Mouse (Mus musculus) embryo, embryonic 9.5 days (tissue): ENCODE results near the gene Rab3il1.

Experiments used
- DNase-seq: peaks from one replicate; pipeline ENCODE4 v3.0.0-alpha.2; 2017; ENCODE audit errors: extremely low spot score

Gene Rab3il1

GRCm38 (mm10) chr19:10013348-10013747 is 11.9 kb downstream of the Rab3il1 start:
- peak; percentile 61 for DNase-seq

DNA sequence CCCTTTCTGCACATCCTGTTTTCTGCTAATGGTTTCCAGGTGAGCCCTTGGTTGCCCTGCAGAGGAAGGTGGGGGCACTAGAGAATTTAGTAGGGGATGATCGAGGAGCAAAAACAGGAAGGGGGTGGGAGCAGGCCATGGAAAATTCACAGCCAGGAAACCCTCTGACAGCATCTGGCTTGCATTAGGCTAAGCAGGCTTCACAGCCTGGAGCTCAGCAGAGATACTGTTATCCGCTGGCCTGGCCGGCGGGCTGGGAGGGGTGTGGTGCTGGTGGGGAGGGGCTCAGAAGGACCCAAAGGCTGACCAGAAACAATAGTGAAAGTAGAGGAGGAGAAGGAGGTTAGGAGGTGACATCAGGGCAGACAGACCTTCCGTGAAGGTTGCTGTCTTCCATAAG is 12.4 kb downstream of the Rab3il1 start:
- DNase-seq: peak; percentile 76

- no peak for DNase-seq
Measured at GRCm38 (mm10) chr19:10014824-10015223, 13.4 kb downstream of the Rab3il1 start.

GRCm38 (mm10) chr19:10015442-10015841 is 14.0 kb downstream of the Rab3il1 start:
- no peak for DNase-seq

GRCm38 (mm10) chr19:10016151-10016550 is 14.7 kb downstream of the Rab3il1 start:
- DNase-seq: no peak

GRCm38 (mm10) chr19:10017637-10018526 is 16.4 kb downstream of the Rab3il1 start:
- DNase-seq: peak; percentile 94

GRCm38 (mm10) chr19:10018527-10018818 is 17.0 kb downstream of the Rab3il1 start:
- DNase-seq: no peak

DNA sequence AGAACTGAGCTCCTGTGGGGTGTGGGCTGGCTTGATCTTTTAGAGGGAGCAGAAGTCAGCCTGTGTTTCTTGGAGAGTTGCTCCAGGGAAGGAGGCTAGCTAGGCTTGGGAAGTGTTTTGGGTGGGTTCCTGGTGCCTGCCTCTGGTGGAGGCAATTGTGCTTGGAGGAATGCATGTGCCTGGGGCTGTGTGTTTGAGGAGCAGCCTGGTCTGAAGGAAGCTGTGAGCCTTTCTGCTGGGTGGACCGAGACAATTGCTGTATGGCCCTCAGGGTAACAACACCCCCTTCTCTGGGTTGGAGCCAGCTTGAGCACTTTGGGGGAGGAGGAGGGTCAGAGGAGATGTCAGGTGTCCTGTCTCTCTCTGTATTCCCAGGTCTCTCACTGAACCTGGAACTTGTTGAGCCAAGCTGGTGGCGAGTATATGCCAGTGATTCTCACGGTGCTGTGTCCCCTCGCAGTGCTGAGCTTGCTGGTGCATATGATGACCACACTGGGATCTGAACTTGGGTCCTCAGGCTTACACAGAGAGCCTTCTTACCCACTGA is 17.8 kb downstream of the Rab3il1 start:
- DNase-seq: no peak

GRCm38 (mm10) chr19:10021981-10022380 is 20.5 kb downstream of the Rab3il1 start:
- DNase-seq: no peak

DNA sequence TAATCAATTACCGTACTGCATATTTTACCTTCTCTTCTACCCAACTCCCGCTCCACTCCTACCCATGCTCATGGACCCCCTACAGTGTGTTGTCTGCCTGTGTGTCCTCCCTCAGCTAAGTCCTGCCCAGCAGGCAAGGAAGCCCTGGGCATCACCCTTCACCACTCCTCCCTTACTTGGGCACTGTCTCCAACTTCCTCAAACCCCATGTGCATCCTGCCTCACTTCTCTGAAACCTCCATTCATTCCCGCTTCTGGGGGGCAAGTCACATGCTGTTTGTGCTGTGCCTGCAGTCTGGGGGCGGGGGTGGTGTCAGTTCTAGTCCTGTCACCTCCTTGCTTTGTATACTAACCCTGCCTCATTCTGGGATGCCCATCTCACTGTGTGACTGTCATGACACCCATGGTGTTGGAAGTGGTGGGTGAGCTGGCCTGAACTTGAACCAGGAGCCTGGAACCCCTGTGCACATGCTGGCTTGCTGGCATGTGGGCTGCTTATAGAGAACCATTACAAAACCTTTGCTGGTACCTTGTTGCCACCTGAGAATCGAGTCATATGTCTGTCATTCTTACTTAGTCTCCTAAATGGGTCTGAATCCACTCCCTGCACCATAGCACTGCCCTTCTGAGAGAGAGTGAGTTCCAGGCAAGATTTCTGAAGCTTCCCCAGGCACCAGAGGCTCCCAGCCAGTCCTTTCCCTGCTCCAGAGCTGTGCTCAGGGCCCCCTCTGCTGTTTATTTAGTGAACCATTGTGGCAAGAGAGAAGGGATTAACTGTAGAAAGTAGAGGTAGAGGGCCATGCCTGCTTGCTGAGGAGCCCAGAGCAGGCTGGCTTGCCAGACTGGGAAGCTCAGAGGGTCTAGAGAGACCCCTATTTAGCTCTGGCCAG is 21.2 kb downstream of the Rab3il1 start:
- peak; percentile 41 for DNase-seq

GRCm38 (mm10) chr19:10023304-10023758 is 21.9 kb downstream of the Rab3il1 start:
- no peak for DNase-seq

GRCm38 (mm10) chr19:10025169-10025875 is 23.9 kb downstream of the Rab3il1 start:
- DNase-seq: peak; percentile 52

GRCm38 (mm10) chr19:10029746-10030145 is 28.3 kb downstream of the Rab3il1 start:
- DNase-seq: no peak

- peak; percentile 63 for DNase-seq
Measured at GRCm38 (mm10) chr19:10033211-10033973, 31.9 kb downstream of the Rab3il1 start.

GRCm38 (mm10) chr19:10034356-10034755 is 32.9 kb downstream of the Rab3il1 start:
- no peak for DNase-seq

- peak; percentile 80 for DNase-seq
Measured at GRCm38 (mm10) chr19:10034785-10035447, 33.4 kb downstream of the Rab3il1 start.

GRCm38 (mm10) chr19:10037534-10037933 is 36.1 kb downstream of the Rab3il1 start:
- no peak for DNase-seq

GRCm38 (mm10) chr19:10038364-10038763 is 36.9 kb downstream of the Rab3il1 start:
- no peak for DNase-seq

GRCm38 (mm10) chr19:10038910-10039309 is 37.4 kb downstream of the Rab3il1 start:
- no peak for DNase-seq

DNA sequence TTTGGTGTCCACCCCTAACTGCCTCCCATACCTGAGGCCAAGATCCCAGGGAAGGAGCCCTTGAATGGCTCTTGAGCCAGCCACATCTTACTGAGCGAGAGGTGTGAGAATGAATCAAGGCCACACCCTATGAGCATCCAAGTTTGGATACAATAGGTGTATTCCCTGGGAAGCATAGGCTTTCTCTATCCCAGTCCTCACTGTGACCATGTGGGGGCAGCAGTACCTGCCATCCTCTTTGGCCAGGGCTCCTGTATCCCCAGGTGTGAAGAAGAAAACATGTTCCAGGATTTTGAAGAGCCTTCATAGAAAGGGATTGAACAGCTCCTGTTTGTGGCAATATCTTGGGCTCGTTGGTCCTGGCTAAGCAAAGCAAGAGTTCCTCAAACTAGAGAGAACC is 38.1 kb downstream of the Rab3il1 start:
- no peak for DNase-seq
